Mouse (Mus musculus): ENCODE results near the gene Tshr. TPM values are rescaled to one million over a fixed set of nuclear protein-coding genes. Genes with fewer than 3 reads are reported as not detected.
"Not testable (repeated sequence)": the region's sequence is repeated elsewhere in the genome, so short reads cannot be mapped to it uniquely, and the experiment has no call there.

Gene Tshr
- total RNA-seq (2021): under 1 TPM; 0.23 to 0.37 TPM

GRCm38 (mm10) chr12:91384281-91385017 is at the start of gene Tshr, which contains the start of gene Cep128:
Gene Tshr (plus strand): TSS chr12:91384563.
Gene Cep128 (minus strand): TSS chr12:91384409.
- intact Hi-C loops (cut with DNase I): no loop called here
- DNase-seq (ENCODE audit: low spot score in 2 of 2): peak; percentile 91 to 97

GRCm38 (mm10) chr12:91338656-91339055 is 45.7 kb upstream of the Tshr start:
- intact Hi-C loops (cut with DNase I); DNase-seq (ENCODE audit: low spot score in 2 of 2): not testable (repeated sequence)

- no peak for DNase-seq (ENCODE audit: low spot score in 2 of 2)
- intact Hi-C loops (cut with DNase I): no loop called here
These were observed 30.6 kb upstream of the Tshr start for GRCm38 (mm10) chr12:91353783-91354182.

GRCm38 (mm10) chr12:91369173-91369572 is 15.2 kb upstream of the Tshr start:
- DNase-seq (ENCODE audit: low spot score in 2 of 2): no peak
- intact Hi-C loops (cut with DNase I): no loop called here

- no peak for DNase-seq (ENCODE audit: low spot score in 2 of 2)
- intact Hi-C loops (cut with DNase I): no loop called here
These were observed 673 bp upstream of the Tshr start for GRCm38 (mm10) chr12:91383516-91384264.

- intact Hi-C loops (cut with DNase I): loop anchor here (5.0 kb wide), 2 partner anchors 167 to 397 kb away; no protein-coding TSS in a partner anchor
- peak; percentile 79 to 92 for DNase-seq (ENCODE audit: low spot score in 2 of 2)
These were observed 16.1 kb downstream of the Tshr start for GRCm38 (mm10) chr12:91400232-91401048.

GRCm38 (mm10) chr12:91401049-91401352 is 16.6 kb downstream of the Tshr start:
- DNase-seq (ENCODE audit: low spot score in 2 of 2): no peak
- intact Hi-C loops (cut with DNase I): loop anchor here (5.0 kb wide), 2 partner anchors 166 to 396 kb away; no protein-coding TSS in a partner anchor

GRCm38 (mm10) chr12:91410306-91410705 is 25.9 kb downstream of the Tshr start:
- DNase-seq (ENCODE audit: low spot score in 2 of 2): no peak
- intact Hi-C loops (cut with DNase I): no loop called here

GRCm38 (mm10) chr12:91412461-91413182 is 28.3 kb downstream of the Tshr start:
- intact Hi-C loops (cut with DNase I): no loop called here
- DNase-seq (ENCODE audit: low spot score in 2 of 2): no peak

GRCm38 (mm10) chr12:91415112-91415511 is 30.7 kb downstream of the Tshr start:
- intact Hi-C loops (cut with DNase I): no loop called here
- DNase-seq (ENCODE audit: low spot score in 2 of 2): no peak

- intact Hi-C loops (cut with DNase I): no loop called here
- no peak for DNase-seq (ENCODE audit: low spot score in 2 of 2)
These were observed 32.5 kb downstream of the Tshr start for GRCm38 (mm10) chr12:91416828-91417227.

- peak; percentile 35 to 50 for DNase-seq (ENCODE audit: low spot score in 2 of 2)
- intact Hi-C loops (cut with DNase I): no loop called here
These were observed 34.4 kb downstream of the Tshr start for GRCm38 (mm10) chr12:91418791-91419190.

- intact Hi-C loops (cut with DNase I): no loop called here
- DNase-seq (ENCODE audit: low spot score in 2 of 2): no peak
These were observed 36.9 kb downstream of the Tshr start for GRCm38 (mm10) chr12:91421272-91421671.

- intact Hi-C loops (cut with DNase I): no loop called here
- peak; percentile 18 to 41 for DNase-seq (ENCODE audit: low spot score in 2 of 2)
These were observed 38.9 kb downstream of the Tshr start for GRCm38 (mm10) chr12:91423125-91423820.

- intact Hi-C loops (cut with DNase I): no loop called here
- no peak for DNase-seq (ENCODE audit: low spot score in 2 of 2)
These were observed 42.1 kb downstream of the Tshr start for GRCm38 (mm10) chr12:91426499-91426898.

GRCm38 (mm10) chr12:91427129-91427528 is 42.8 kb downstream of the Tshr start:
- no peak for DNase-seq (ENCODE audit: low spot score in 2 of 2)

GRCm38 (mm10) chr12:91482195-91482733 is 97.9 kb downstream of the Tshr start:
- DNase-seq (ENCODE audit: low spot score in 2 of 2): no peak
- intact Hi-C loops (cut with DNase I): no loop called here

More at GRCm38 (mm10) chr12:91427129-91427528, 42.8 kb downstream of the Tshr start:
- intact Hi-C loops (cut with DNase I): no loop called here

GRCm38 (mm10) chr12:91486342-91486741 is 102.0 kb downstream of the Tshr start:
- intact Hi-C loops (cut with DNase I): no loop called here
- DNase-seq (ENCODE audit: low spot score in 2 of 2): no peak

- intact Hi-C loops (cut with DNase I): no loop called here
- no peak for DNase-seq (ENCODE audit: low spot score in 2 of 2)
These were observed 104.0 kb downstream of the Tshr start for GRCm38 (mm10) chr12:91488406-91488805.
